Mouse (Mus musculus) liver, postnatal 0 days (tissue): ENCODE data around the gene Pcdh7.

Experiments used
- CTCF ChIP-seq: sonication (generic); IDR thresholded peaks from 2 replicates; pipeline ENCODE4 v1.5.1; 2016; ENCODE audit warnings: antibody characterized with exemption, low read depth
- EP300 ChIP-seq: IDR thresholded peaks from 2 replicates; pipeline ENCODE4 v1.6.1; 2016; ENCODE audit warnings: antibody characterized with exemption, low read depth, mild to moderate bottlenecking

GRCm38 (mm10) chr5:57717906-57718875 lies at the start of gene Pcdh7:
- TF ChIP-seq CTCF, result no peak
- no peak for TF ChIP-seq EP300
